14 mouse cellular contexts compared by ENCODE assay signal in genomic region chr5:149297464-149297863, GRCm38 (mm10). TPM values are rescaled to one million over a fixed set of nuclear protein-coding genes. Genes with fewer than 3 reads are reported as not detected.
DNase-seq lines count a peak whose midpoint lies in the region; ATAC-seq and TF ChIP-seq lines count a peak whose summit lies in the region.
"Had no signal": no experiment of that assay in that cellular context is flagged by ENCODE, and none has a peak within 500 bp of the region (broad histone marks: within the 10 kb centered on the region; RNA-seq: fewer than 3 reads in every experiment).

No protein-coding gene starts in this region.

- no peak overlapping the region for H3K9ac ChIP-seq in liver, postnatal 0 days (replicated peaks)

- no peaks in the 10 kb centered on the region for H3K4me1 ChIP-seq in liver, postnatal 0 days (ENCODE audit: insufficient read depth)
- no peaks in the 10 kb centered on the region for H3K4me1 ChIP-seq in E14TG2a.4 (replicated peaks; ENCODE audit: low read depth, low read length)

- peak; percentile 43 for TF ChIP-seq CTCF in gastrocnemius, adult 2 months (IDR thresholded peaks at IDR 0.05)
- peak; percentile 55 for TF ChIP-seq CTCF in liver, postnatal 0 days (IDR thresholded peaks at IDR 0.05; ENCODE audit: low read depth)
- TF ChIP-seq CTCF in E14TG2a.4 (conservative IDR thresholded peaks at IDR 0.05; ENCODE audit: low read length) = peak; percentile 64

- H3K27me3 ChIP-seq in liver, postnatal 0 days (ENCODE audit: insufficient read depth, low read length) = no peaks in the 10 kb centered on the region
- no peaks in the 10 kb centered on the region for H3K27me3 ChIP-seq in E14TG2a.4 (ENCODE audit: insufficient read depth, low read length)

- H3K36me3 ChIP-seq in liver, postnatal 0 days (replicated peaks; ENCODE audit: insufficient read depth, low read length) = no peaks in the 10 kb centered on the region
- H3K36me3 ChIP-seq in E14TG2a.4 (ENCODE audit: insufficient read depth, low read length) = no peaks in the 10 kb centered on the region

- no peak for ATAC-seq in liver, postnatal 0 days
- ATAC-seq in activated CD4-positive, CD25-positive, alpha-beta regulatory T cell, adult 4 months = no peak
- ATAC-seq: forebrain, embryonic 14.5 days; hindbrain, embryonic 16.5 days had no signal

- WGBS in liver, postnatal 0 days (ENCODE audit: insufficient replicate concordance) = 55% methylated on average over 2 of the region's 2 CpGs

- no peak for DNase-seq in gastrocnemius, adult 2 months
- no peak for DNase-seq in gastrocnemius, postnatal 25 days
- no peak for DNase-seq in liver, postnatal 0 days
- no peak for DNase-seq in liver
- peak; percentile 2 for DNase-seq in c-Kit-negative CD71-positive TER-119-positive erythroid progenitor cells, embryonic 14.5 days (ENCODE audit: low read depth, low spot score)
- DNase-seq in adrenal gland, postnatal 14 days = no peak
- DNase-seq: cerebellum, adult 11-12 months; heart, postnatal 14 days; layer of hippocampus, adult 9-11 months; thymus, postnatal 25 days had no signal

- no peak overlapping the region for H3K4me3 ChIP-seq in gastrocnemius, adult 2 months
- H3K4me3 ChIP-seq in liver, postnatal 0 days (ENCODE audit: low read depth, low read length) = no peak overlapping the region
- H3K4me3 ChIP-seq in E14TG2a.4 (replicated peaks; ENCODE audit: low read length) = no peak overlapping the region

- TF ChIP-seq EP300 in liver, postnatal 0 days (IDR thresholded peaks at IDR 0.05; ENCODE audit: low read depth) = no peak

- H3K9me3 ChIP-seq in liver, postnatal 0 days (ENCODE audit: low read length) = no peaks in the 10 kb centered on the region
- peaks cover 6% of the 10 kb centered on the region for H3K9me3 ChIP-seq in E14TG2a.4 (ENCODE audit: low read length)

- H3K27ac ChIP-seq in gastrocnemius, adult 2 months = no peak overlapping the region
- no peak overlapping the region for H3K27ac ChIP-seq in liver, postnatal 0 days (ENCODE audit: low read depth)

- no peak overlapping the region for H3K4me2 ChIP-seq in liver, postnatal 0 days (ENCODE audit: low read depth, low read length)

- intact Hi-C loops in gastrocnemius, adult 2 months (cut with DNase I) = no loop called here

RNA-seq across cellular contexts. Expression of gene Alox5ap, which starts 32.9 kb away (rescaled TPM):
- total RNA-seq in gastrocnemius, adult 2 months (2021) = 1 to 10 TPM; 4.1 to 5.1 TPM
- 10 to 100 TPM in 1 of 2 experiments, 1 to 10 TPM in 1; 6.2 to 11.0 TPM for total RNA-seq in gastrocnemius, postnatal 25 days (2021)
- 68.2 and 69.3 TPM in 2 replicates for polyA plus RNA-seq in liver, postnatal 0 days (2015; fragmentation: Nextera tagmentation; extraction: Ambion mirVana)
- total RNA-seq in adrenal gland, postnatal 14 days (2021) = 7.8 and 17.6 TPM in 2 replicates
- 1 to 10 TPM; 1.5 to 3.0 TPM for polyA plus RNA-seq in activated CD4-positive, CD25-positive, alpha-beta regulatory T cell, adult 4 months (2017; shearing (Covaris generic))
